Mouse (Mus musculus): ENCODE data around the gene Larp4b. TPM values are rescaled to one million over a fixed set of nuclear protein-coding genes. Genes with fewer than 3 reads are reported as not detected.

Gene Larp4b
- 94.9 and 111 TPM in 2 replicates for total RNA-seq (2023)

DNA sequence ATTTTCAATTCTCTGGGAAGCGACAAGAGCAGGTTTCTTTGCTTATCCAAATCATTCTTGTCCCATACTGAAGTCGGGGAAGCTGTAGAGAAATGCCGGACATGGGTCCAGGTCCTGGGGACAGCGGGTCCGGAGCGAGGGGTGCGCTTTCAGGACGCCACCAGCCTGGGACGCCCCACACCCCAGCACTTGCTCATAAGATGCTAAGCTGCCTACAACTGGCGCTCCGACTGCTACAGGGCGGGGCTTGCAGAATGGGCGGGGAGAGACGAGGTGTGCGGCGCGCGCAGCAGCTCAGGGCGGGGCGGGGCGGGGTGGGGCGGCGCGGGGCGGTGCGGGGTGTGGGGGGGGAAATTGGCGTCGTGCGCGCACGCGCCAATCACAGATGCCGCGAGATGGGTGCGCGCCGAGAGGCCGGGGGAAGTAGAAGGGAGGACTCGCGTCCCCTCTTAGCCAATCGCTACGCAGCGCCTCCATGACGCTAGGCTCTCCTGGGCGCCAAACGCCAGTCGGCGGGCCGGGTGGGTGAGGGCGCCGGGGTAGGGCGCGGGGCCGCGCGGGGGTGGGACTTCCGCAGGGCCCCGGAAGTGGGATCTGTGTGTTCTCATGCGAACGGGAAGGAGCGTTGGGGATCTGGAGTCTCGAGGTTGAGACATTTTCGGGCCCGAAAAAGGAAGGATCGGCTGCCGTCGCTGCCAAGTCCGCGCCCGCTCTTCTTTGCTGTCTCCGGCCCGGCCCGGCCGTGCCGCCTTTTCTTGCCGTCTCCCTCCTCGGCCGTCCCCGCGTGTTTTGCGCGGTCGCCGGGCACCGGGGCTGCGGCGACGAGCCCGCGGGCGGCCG is at the start of gene Larp4b:
Gene Larp4b (plus strand): TSS at position 566 of the 840 bp plus-strand sequence.

Other genes starting within 250 kb of the Larp4b start
- gene Wdr37, start 222.0 kb upstream of the Larp4b start, total RNA-seq (2023), result 44.9 and 73.8 TPM in 2 replicates
- 7.3 and 9.4 TPM in 2 replicates for gene Idi1, start 208.4 kb upstream of the Larp4b start, total RNA-seq (2023)
- gene Gm9745, start 145.7 kb upstream of the Larp4b start, total RNA-seq (2023), result not detected in 2 replicates
- gene Idi2, start 141.0 kb upstream of the Larp4b start, total RNA-seq (2023), result not detected in 2 replicates
- 22.2 and 30.9 TPM in 2 replicates for gene Gtpbp4, start 97.8 kb upstream of the Larp4b start, total RNA-seq (2023)
- 0.54 and 0.69 TPM in 2 replicates for gene Dip2c, start 182.6 kb downstream of the Larp4b start, total RNA-seq (2023)

All from neutrophil, adult 65 days (primary cell).